Comparison of ENCODE assay signal across 15 mouse cellular contexts in the genomic region with DNA sequence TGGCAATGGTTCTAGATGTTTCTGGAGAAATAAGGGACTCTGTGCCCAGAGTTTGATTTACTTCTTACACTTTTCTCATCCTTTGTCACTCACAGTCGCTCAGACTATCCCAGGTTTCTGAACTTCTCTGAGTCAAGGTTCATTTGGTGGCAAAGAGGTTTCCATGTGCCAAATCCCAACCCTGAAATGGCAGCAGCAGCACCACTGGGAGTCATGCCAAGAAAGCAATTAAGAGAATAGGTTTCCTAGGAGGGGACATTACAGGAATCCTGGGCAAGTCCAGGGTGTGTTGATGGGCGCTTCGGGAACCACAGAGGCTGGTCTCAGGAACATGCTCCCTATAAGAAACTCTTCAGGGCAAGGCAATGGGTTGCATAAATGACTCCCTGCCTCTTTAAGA. TPM values are rescaled to one million over a fixed set of nuclear protein-coding genes. Genes with fewer than 3 reads are reported as not detected.
DNase-seq lines count a peak whose midpoint lies in the region; ATAC-seq and TF ChIP-seq lines count a peak whose summit lies in the region.
"Had no signal": no experiment of that assay in that cellular context is flagged by ENCODE, and none has a peak within 500 bp of the region (broad histone marks: within the 10 kb centered on the region; RNA-seq: fewer than 3 reads in every experiment).

No protein-coding gene starts in this region.

- no peak for TF ChIP-seq CTCF in stomach, postnatal 0 days (IDR thresholded peaks at IDR 0.05; ENCODE audit: low read depth)
- TF ChIP-seq CTCF in layer of hippocampus, adult 2 months (conservative IDR thresholded peaks at IDR 0.05) = no peak

- 61% methylated on average over 3 of the region's 3 CpGs for WGBS in neural tube, embryonic 15.5 days
- WGBS in stomach, postnatal 0 days = 52% methylated on average over 3 of the region's 3 CpGs

- no peak overlapping the region for H3K4me3 ChIP-seq in neural tube, embryonic 15.5 days (replicated peaks)
- H3K4me3 ChIP-seq in stomach, postnatal 0 days (ENCODE audit: low read depth, low read length) = no peak overlapping the region
- H3K4me3 ChIP-seq in layer of hippocampus, adult 2 months = no peak overlapping the region

- DNase-seq in adrenal gland, postnatal 36 days = peak; percentile 18 to 35
- no peak for DNase-seq in adrenal gland, adult 18-20 months (ENCODE audit: low spot score in 2 of 2)
- peak; percentile 49 for DNase-seq in kidney, adult 11 months
- DNase-seq in kidney, adult 18-20 months = no peak
- no peak for DNase-seq in neural tube, embryonic 10.5 days (ENCODE audit: extremely low spot score, low spot score)
- DNase-seq in stomach, postnatal 0 days (ENCODE audit: low spot score) = no peak
- no peak for DNase-seq in layer of hippocampus, adult 2 months (ENCODE audit: low spot score in 2 of 2)
- DNase-seq: cerebellum, adult 11 months; liver, postnatal 0 days; right cerebral cortex, postnatal 14 days; thymus, postnatal 14 days had no signal

- H3K4me1 ChIP-seq in neural tube, embryonic 15.5 days = peaks cover 9% of the 10 kb centered on the region
- 0 out of 2 replicates have a peak, but pooled peaks cover 3% of the 10 kb centered on the region for H3K4me1 ChIP-seq in stomach, postnatal 0 days (replicated peaks; ENCODE audit: control insufficient read depth, insufficient read depth)

- no peaks in the 10 kb centered on the region for H3K36me3 ChIP-seq in neural tube, embryonic 15.5 days
- H3K36me3 ChIP-seq in stomach, postnatal 0 days (ENCODE audit: control insufficient read depth, insufficient read depth, low read length) = no peaks in the 10 kb centered on the region
- H3K36me3 ChIP-seq: G1E had no signal

- H3K27ac ChIP-seq in neural tube, embryonic 15.5 days (replicated peaks) = 0 out of 2 replicates have a peak overlapping the region, but pooled peaks have one; percentile 4
- H3K27ac ChIP-seq in stomach, postnatal 0 days (replicated peaks) = peak overlapping the region; percentile 53; the same call in 1 of the 2 replicates
- H3K27ac ChIP-seq in layer of hippocampus, adult 2 months = no peak overlapping the region

- TF ChIP-seq EP300 in stomach, postnatal 0 days (optimal IDR thresholded peaks at IDR 0.05) = no peak

- H3K4me2 ChIP-seq in neural tube, embryonic 15.5 days = no peak overlapping the region
- H3K4me2 ChIP-seq in stomach, postnatal 0 days (replicated peaks; ENCODE audit: low read depth) = no peak overlapping the region

- H3K9me3 ChIP-seq in neural tube, embryonic 15.5 days (replicated peaks) = no peaks in the 10 kb centered on the region
- H3K9me3 ChIP-seq in stomach, postnatal 0 days (ENCODE audit: control insufficient read depth, low read length) = no peaks in the 10 kb centered on the region
- H3K9me3 ChIP-seq: G1E had no signal

- no peak overlapping the region for H3K9ac ChIP-seq in neural tube, embryonic 15.5 days (replicated peaks)
- no peak overlapping the region for H3K9ac ChIP-seq in stomach, postnatal 0 days (ENCODE audit: low read length)
- H3K9ac ChIP-seq: liver, postnatal 0 days had no signal

- no peaks in the 10 kb centered on the region for H3K27me3 ChIP-seq in neural tube, embryonic 15.5 days (replicated peaks)
- no peaks in the 10 kb centered on the region for H3K27me3 ChIP-seq in stomach, postnatal 0 days (ENCODE audit: control insufficient read depth, insufficient read depth, low read length)

- no peak for ATAC-seq in neural tube, embryonic 15.5 days (ENCODE audit: low FRiP score)
- no peak for ATAC-seq in stomach, postnatal 0 days (ENCODE audit: low FRiP score, low TSS enrichment)
- ATAC-seq: liver, postnatal 0 days had no signal

RNA-seq across cellular contexts. Expression of a gene that starts 26.6 kb away (rescaled TPM):
- total RNA-seq in adrenal gland, postnatal 36 days (2021) = 1 to 10 TPM; 4.3 to 8.8 TPM
- total RNA-seq in adrenal gland, adult 18-20 months (2021) = 1 to 10 TPM; 4.0 to 5.8 TPM
- polyA plus RNA-seq in neural tube, embryonic 15.5 days (2015; fragmentation: Nextera tagmentation; extraction: Ambion mirVana) = 5.8 and 7.0 TPM in 2 replicates
- polyA plus RNA-seq in stomach, postnatal 0 days (2015; fragmentation: Nextera tagmentation; extraction: Ambion mirVana) = 1.9 and 2.6 TPM in 2 replicates
- 1 to 10 TPM; 3.4 to 4.0 TPM for total RNA-seq in layer of hippocampus, adult 2 months (2021)
- total RNA-seq: monocyte, adult 5-6 weeks had no signal
- polyA plus RNA-seq: C2C12, G1E had no signal

RNA-seq across cellular contexts. Expression of a gene that starts 46.7 kb away (rescaled TPM):
- total RNA-seq in adrenal gland, postnatal 36 days (2021) = under 1 TPM; 0.07 to 0.49 TPM
- total RNA-seq in adrenal gland, adult 18-20 months (2021) = under 1 TPM; 0.16 to 0.23 TPM
- polyA plus RNA-seq in neural tube, embryonic 15.5 days (2015; fragmentation: Nextera tagmentation; extraction: Ambion mirVana) = 2.6 and 3.1 TPM in 2 replicates
- polyA plus RNA-seq in stomach, postnatal 0 days (2015; fragmentation: Nextera tagmentation; extraction: Ambion mirVana) = 7.8 and 8.8 TPM in 2 replicates
- 1 to 10 TPM; 4.0 to 4.6 TPM for total RNA-seq in layer of hippocampus, adult 2 months (2021)
- total RNA-seq: G1E; monocyte, adult 5-6 weeks had no signal
- polyA plus RNA-seq: C2C12, G1E had no signal

Comparison
In these comparisons a context has a peak if more than half of its experiments do, and no peak if none do; other contexts are left out.
1. DNase-seq: peak in adrenal gland, postnatal 36 days (2 of 2) and kidney, adult 11 months (single experiment); none in adrenal gland, adult 18-20 months (0 of 2), kidney, adult 18-20 months (single experiment), neural tube, embryonic 10.5 days (single experiment), stomach, postnatal 0 days (single experiment) and layer of hippocampus, adult 2 months (0 of 2).